In genomic region chr7:19065896-19066295, GRCm38 (mm10) we compare ENCODE assay signal across 15 mouse cellular contexts. TPM values are rescaled to one million over a fixed set of nuclear protein-coding genes. Genes with fewer than 3 reads are reported as not detected.
A peak's percentile ranks its signal among the peaks of the same experiment; 100 is the strongest.
DNase-seq lines count a peak whose midpoint lies in the region; ATAC-seq and TF ChIP-seq lines count a peak whose summit lies in the region.
"Had no signal": no experiment of that assay in that cellular context is flagged by ENCODE, and none has a peak within 500 bp of the region (broad histone marks: within the 10 kb centered on the region; RNA-seq: fewer than 3 reads in every experiment).

No protein-coding gene starts in this region.

- H3K4me2 ChIP-seq in lung, embryonic 14.5 days: 0 out of 2 replicates have a peak overlapping the region, but pooled peaks have one; percentile 12
- no peak overlapping the region; the same call in 1 of the 2 replicates for H3K4me2 ChIP-seq in forebrain, embryonic 16.5 days (ENCODE audit: low read length)
- H3K4me2 ChIP-seq in midbrain, postnatal 0 days (ENCODE audit: low read depth, low read length, poor library complexity, severe bottlenecking): peak overlapping the region; percentile 16

- TF ChIP-seq CTCF in lung, embryonic 14.5 days (IDR thresholded peaks at IDR 0.05; ENCODE audit: low read depth): no peak
- TF ChIP-seq CTCF in lung, adult 2 months (IDR thresholded peaks at IDR 0.05; ENCODE audit: insufficient read depth, low read length): no peak
- no peak for TF ChIP-seq CTCF in midbrain, postnatal 0 days (IDR thresholded peaks at IDR 0.05)

- DNase-seq in heart, embryonic 10.5 days (ENCODE audit: low spot score): no peak
- no peak for DNase-seq in heart, adult 11 months
- DNase-seq in lung, embryonic 14.5 days: no peak
- DNase-seq in lung, adult 2 months: no peak
- no peak for DNase-seq in midbrain, postnatal 0 days (ENCODE audit: low spot score)
- no peak for DNase-seq in frontal cortex, adult 2 months (ENCODE audit: extremely low spot score in 1 of 2, low spot score in 1 of 2)
- DNase-seq in layer of hippocampus, adult 11-12 months (ENCODE audit: low spot score): no peak
- DNase-seq: adrenal gland, postnatal 36 days; B cell, adult 2 months; cerebellum, adult 2 months; right cerebral cortex, adult 18-20 months had no signal

- no peaks in the 10 kb centered on the region for H3K36me3 ChIP-seq in heart, embryonic 10.5 days
- no peaks in the 10 kb centered on the region for H3K36me3 ChIP-seq in lung, embryonic 14.5 days (ENCODE audit: insufficient read depth)
- H3K36me3 ChIP-seq in forebrain, embryonic 16.5 days (ENCODE audit: control insufficient read depth, insufficient read depth): no peaks in the 10 kb centered on the region
- H3K36me3 ChIP-seq in midbrain, postnatal 0 days (ENCODE audit: insufficient read depth, low read length): no peaks in the 10 kb centered on the region

- H3K27ac ChIP-seq in heart, embryonic 10.5 days: no peak overlapping the region
- no peak overlapping the region for H3K27ac ChIP-seq in lung, embryonic 14.5 days (ENCODE audit: low read depth)
- no peak overlapping the region for H3K27ac ChIP-seq in forebrain, embryonic 16.5 days (ENCODE audit: low read length)
- no peak overlapping the region for H3K27ac ChIP-seq in midbrain, postnatal 0 days (ENCODE audit: low read depth, low read length)

- 52% methylated on average over 13 of the region's 13 CpGs for WGBS in heart, embryonic 10.5 days
- 40% methylated on average over 13 of the region's 13 CpGs for WGBS in lung, embryonic 14.5 days
- 49% methylated on average over 13 of the region's 13 CpGs for WGBS in lung, adult 2 months
- WGBS in forebrain, embryonic 16.5 days: 52% methylated on average over 13 of the region's 13 CpGs
- WGBS in midbrain, postnatal 0 days: 58% methylated on average over 13 of the region's 13 CpGs

- H3K9ac ChIP-seq in lung, embryonic 14.5 days: no peak overlapping the region
- H3K9ac ChIP-seq in forebrain, embryonic 16.5 days (replicated peaks; ENCODE audit: low read depth, low read length): no peak overlapping the region
- no peak overlapping the region for H3K9ac ChIP-seq in midbrain, postnatal 0 days (replicated peaks; ENCODE audit: low read length, poor library complexity, severe bottlenecking)

- peaks cover 6% of the 10 kb centered on the region; the same call in 1 of the 2 replicates for H3K4me1 ChIP-seq in heart, embryonic 10.5 days
- no peaks in the 10 kb centered on the region for H3K4me1 ChIP-seq in lung, embryonic 14.5 days (ENCODE audit: insufficient read depth)
- no peaks in the 10 kb centered on the region for H3K4me1 ChIP-seq in lung, adult 2 months (ENCODE audit: control insufficient read depth, insufficient read depth, low read length)
- H3K4me1 ChIP-seq in forebrain, embryonic 16.5 days (replicated peaks; ENCODE audit: control insufficient read depth, insufficient read depth, low read length): no peaks in the 10 kb centered on the region
- no peaks in the 10 kb centered on the region for H3K4me1 ChIP-seq in midbrain, postnatal 0 days (ENCODE audit: insufficient read depth, low read length)

- peak overlapping the region; percentile 35 for H3K4me3 ChIP-seq in heart, embryonic 10.5 days
- no peak overlapping the region for H3K4me3 ChIP-seq in lung, embryonic 14.5 days (ENCODE audit: low read depth, low read length)
- H3K4me3 ChIP-seq in lung, adult 2 months (replicated peaks; ENCODE audit: extremely low read depth, low read depth, low read length): no peak overlapping the region
- 0 out of 2 replicates have a peak overlapping the region, but pooled peaks have one; percentile 9 for H3K4me3 ChIP-seq in forebrain, embryonic 16.5 days (replicated peaks; ENCODE audit: low read length)
- H3K4me3 ChIP-seq in midbrain, postnatal 0 days (ENCODE audit: low read depth, low read length): peak overlapping the region; percentile 12

- H3K27me3 ChIP-seq in heart, embryonic 10.5 days (ENCODE audit: insufficient read depth, poor library complexity, severe bottlenecking): peaks cover 48% of the 10 kb centered on the region
- peaks cover 33% of the 10 kb centered on the region for H3K27me3 ChIP-seq in lung, embryonic 14.5 days (ENCODE audit: insufficient read depth, low read length)
- H3K27me3 ChIP-seq in forebrain, embryonic 16.5 days (replicated peaks; ENCODE audit: control insufficient read depth, insufficient read depth, low read length): peaks cover 19% of the 10 kb centered on the region
- peaks cover 27% of the 10 kb centered on the region for H3K27me3 ChIP-seq in midbrain, postnatal 0 days (ENCODE audit: insufficient read depth, low read length)

- ATAC-seq in lung, embryonic 14.5 days (ENCODE audit: insufficient read depth): no peak
- ATAC-seq in forebrain, embryonic 16.5 days: no peak
- ATAC-seq in midbrain, postnatal 0 days (ENCODE audit: low FRiP score): no peak
- ATAC-seq: Patski had no signal

- H3K9me3 ChIP-seq in heart, embryonic 10.5 days: no peaks in the 10 kb centered on the region
- no peaks in the 10 kb centered on the region for H3K9me3 ChIP-seq in lung, embryonic 14.5 days (ENCODE audit: low read depth, low read length)
- no peaks in the 10 kb centered on the region for H3K9me3 ChIP-seq in forebrain, embryonic 16.5 days (ENCODE audit: control insufficient read depth, low read length)
- no peaks in the 10 kb centered on the region for H3K9me3 ChIP-seq in midbrain, postnatal 0 days (ENCODE audit: low read length)

- TF ChIP-seq POLR2A in lung, adult 2 months (IDR thresholded peaks at IDR 0.05; ENCODE audit: borderline replicate concordance, extremely low read depth, low read depth, low read length): no peak

RNA-seq across cellular contexts. Expression of gene Dmwd, which starts 10.1 kb away (rescaled TPM):
- 14.8 and 18.0 TPM in 2 replicates for polyA plus RNA-seq in heart, embryonic 10.5 days (2016; fragmentation: Nextera tagmentation; extraction: Ambion mirVana)
- polyA plus RNA-seq in lung, embryonic 14.5 days (2014; fragmentation: Nextera tagmentation; extraction: Ambion mirVana): 18.5 and 19.2 TPM in 2 replicates
- 94.6 and 101 TPM in 2 replicates for polyA plus RNA-seq in lung, adult 2 months (2012; rRNA removed)
- polyA plus RNA-seq in forebrain, embryonic 16.5 days (2015; fragmentation: Nextera tagmentation; extraction: Ambion mirVana): 28.1 and 29.7 TPM in 2 replicates
- 134 and 136 TPM in 2 replicates for total RNA-seq in midbrain, postnatal 0 days (2014; rRNA removed)
- polyA plus RNA-seq in midbrain, postnatal 0 days (2015; fragmentation: Nextera tagmentation; extraction: Ambion mirVana): 33.1 and 35.4 TPM in 2 replicates
- 174 and 178 TPM in 2 replicates for polyA plus RNA-seq in frontal cortex, adult 2 months (2012; rRNA removed)

RNA-seq across cellular contexts. Expression of gene Rsph6a, which starts 11.4 kb away (rescaled TPM):
- polyA plus RNA-seq in heart, embryonic 10.5 days (2016; fragmentation: Nextera tagmentation; extraction: Ambion mirVana): not detected in 2 replicates
- polyA plus RNA-seq in lung, embryonic 14.5 days (2014; fragmentation: Nextera tagmentation; extraction: Ambion mirVana): not detected in 2 replicates
- not detected in 2 replicates for polyA plus RNA-seq in lung, adult 2 months (2012; rRNA removed)
- 0.09 TPM in 1 of 2 replicates, not detected in the other for polyA plus RNA-seq in forebrain, embryonic 16.5 days (2015; fragmentation: Nextera tagmentation; extraction: Ambion mirVana)
- not detected in 2 replicates for total RNA-seq in midbrain, postnatal 0 days (2014; rRNA removed)
- polyA plus RNA-seq in midbrain, postnatal 0 days (2015; fragmentation: Nextera tagmentation; extraction: Ambion mirVana): 0.57 and 0.75 TPM in 2 replicates
- polyA plus RNA-seq in frontal cortex, adult 2 months (2012; rRNA removed): 0.14 and 0.17 TPM in 2 replicates
- total RNA-seq: adrenal gland, postnatal 36 days; layer of hippocampus, adult 18-20 months; liver, adult 2 months had no signal
- polyA plus RNA-seq: liver, adult 2 months; Patski had no signal

RNA-seq across cellular contexts. Expression of gene Dmpk, which starts 17.8 kb away (rescaled TPM):
- polyA plus RNA-seq in heart, embryonic 10.5 days (2016; fragmentation: Nextera tagmentation; extraction: Ambion mirVana): 16.9 and 17.7 TPM in 2 replicates
- 20.9 and 23.0 TPM in 2 replicates for polyA plus RNA-seq in lung, embryonic 14.5 days (2014; fragmentation: Nextera tagmentation; extraction: Ambion mirVana)
- 209 and 259 TPM in 2 replicates for polyA plus RNA-seq in lung, adult 2 months (2012; rRNA removed)
- polyA plus RNA-seq in forebrain, embryonic 16.5 days (2015; fragmentation: Nextera tagmentation; extraction: Ambion mirVana): 5.6 and 10.1 TPM in 2 replicates
- 12.3 and 32.1 TPM in 2 replicates for total RNA-seq in midbrain, postnatal 0 days (2014; rRNA removed)
- 4.0 and 5.1 TPM in 2 replicates for polyA plus RNA-seq in midbrain, postnatal 0 days (2015; fragmentation: Nextera tagmentation; extraction: Ambion mirVana)
- polyA plus RNA-seq in frontal cortex, adult 2 months (2012; rRNA removed): 50.3 and 59.6 TPM in 2 replicates

RNA-seq across cellular contexts. Expression of gene Six5, which starts 28.5 kb away (rescaled TPM):
- 5.7 and 6.1 TPM in 2 replicates for polyA plus RNA-seq in heart, embryonic 10.5 days (2016; fragmentation: Nextera tagmentation; extraction: Ambion mirVana)
- 11.6 and 12.7 TPM in 2 replicates for polyA plus RNA-seq in lung, embryonic 14.5 days (2014; fragmentation: Nextera tagmentation; extraction: Ambion mirVana)
- polyA plus RNA-seq in lung, adult 2 months (2012; rRNA removed): 39.6 and 47.2 TPM in 2 replicates
- 1.7 and 2.1 TPM in 2 replicates for polyA plus RNA-seq in forebrain, embryonic 16.5 days (2015; fragmentation: Nextera tagmentation; extraction: Ambion mirVana)
- total RNA-seq in midbrain, postnatal 0 days (2014; rRNA removed): 5.4 and 8.2 TPM in 2 replicates
- 1.2 and 1.4 TPM in 2 replicates for polyA plus RNA-seq in midbrain, postnatal 0 days (2015; fragmentation: Nextera tagmentation; extraction: Ambion mirVana)
- polyA plus RNA-seq in frontal cortex, adult 2 months (2012; rRNA removed): 5.4 and 5.7 TPM in 2 replicates

RNA-seq across cellular contexts. Expression of gene Sympk, which starts 41.7 kb away (rescaled TPM):
- 34.0 and 44.5 TPM in 2 replicates for polyA plus RNA-seq in heart, embryonic 10.5 days (2016; fragmentation: Nextera tagmentation; extraction: Ambion mirVana)
- polyA plus RNA-seq in lung, embryonic 14.5 days (2014; fragmentation: Nextera tagmentation; extraction: Ambion mirVana): 22.9 and 26.8 TPM in 2 replicates
- 69.3 and 76.1 TPM in 2 replicates for polyA plus RNA-seq in lung, adult 2 months (2012; rRNA removed)
- 34.4 and 34.7 TPM in 2 replicates for polyA plus RNA-seq in forebrain, embryonic 16.5 days (2015; fragmentation: Nextera tagmentation; extraction: Ambion mirVana)
- 73.5 and 74.2 TPM in 2 replicates for total RNA-seq in midbrain, postnatal 0 days (2014; rRNA removed)
- polyA plus RNA-seq in midbrain, postnatal 0 days (2015; fragmentation: Nextera tagmentation; extraction: Ambion mirVana): 19.5 and 19.7 TPM in 2 replicates
- 118 and 120 TPM in 2 replicates for polyA plus RNA-seq in frontal cortex, adult 2 months (2012; rRNA removed)

Comparison
In these comparisons a context has a peak if more than half of its experiments do, and no peak if none do; other contexts are left out.
1. H3K4me3 ChIP-seq: peak in heart, embryonic 10.5 days (single experiment), forebrain, embryonic 16.5 days (single experiment) and midbrain, postnatal 0 days (single experiment); none in lung, embryonic 14.5 days (single experiment) and lung, adult 2 months (single experiment).